Mouse (Mus musculus) testis, adult 2 months (tissue): ENCODE measurements around the gene Krt82. TPM values are rescaled to one million over a fixed set of nuclear protein-coding genes. Genes with fewer than 3 reads are reported as not detected.

Source experiments
- H3K27ac ChIP-seq: fragments of 200-500 bp; 2 replicates; pipeline ENCODE4 v1.5.1; 2012; ENCODE audit warnings: low read depth, low read length; ENCODE audit not compliant: control insufficient read depth, insufficient read depth
- H3K27me3 ChIP-seq: fragments of 200-500 bp; 2 replicates; pipeline ENCODE4 v1.6.1; 2012; ENCODE audit warnings: mild to moderate bottlenecking, low read length, moderate library complexity; ENCODE audit not compliant: control insufficient read depth, insufficient read depth
- H3K36me3 ChIP-seq: fragments of 200-500 bp; 2 replicates; pipeline ENCODE4 v1.6.1; 2012; ENCODE audit warnings: mild to moderate bottlenecking, low read length; ENCODE audit not compliant: control insufficient read depth, insufficient read depth
- H3K4me1 ChIP-seq: fragments of 200-500 bp; 2 replicates; pipeline ENCODE4 v1.6.1; 2012; ENCODE audit warnings: low read length; ENCODE audit not compliant: control insufficient read depth, insufficient read depth
- H3K4me3 ChIP-seq: fragments of 200-500 bp; 2 replicates; pipeline ENCODE4 v1.5.1; 2012; ENCODE audit warnings: low read depth, mild to moderate bottlenecking, low read length, moderate library complexity, mixed read lengths; ENCODE audit not compliant: control insufficient read depth
- CTCF ChIP-seq: fragments of 200-500 bp; IDR thresholded peaks from 2 replicates; pipeline ENCODE4 v1.5.1; 2012; ENCODE audit warnings: low read depth, mild to moderate bottlenecking, inconsistent platforms, low read length, moderate library complexity; ENCODE audit not compliant: control insufficient read depth, insufficient read depth, insufficient replicate concordance
- POLR2A ChIP-seq: fragments of 200-500 bp; IDR thresholded peaks from 2 replicates; pipeline ENCODE4 v1.6.1; 2012; ENCODE audit warnings: low read depth, mild to moderate bottlenecking, inconsistent platforms, low read length, moderate library complexity; ENCODE audit not compliant: control insufficient read depth
- polyA plus RNA-seq: library from polyadenylated mRNA; depleted of rRNA; stranded (reverse); fragments of >200 nt; gene quantifications from 2 replicates; pipeline ENCODE4 v1.2.3, GENCODE M21; 2012; rRNA removed

Gene Krt82
- polyA plus RNA-seq: not detected in 2 replicates

- Histone ChIP-seq H3K36me3 (no peaks in the 10 kb centered on the region), H3K27me3 (no peaks in the 10 kb centered on the region), H3K4me1 (no peaks in the 10 kb centered on the region), H3K27ac (no peak within 1 kb of the TSS), H3K4me3 (no peak within 1 kb of the TSS)
- TF ChIP-seq CTCF (no peak), POLR2A (no peak)
Observed at GRCm38 (mm10) chr15:101550567-101550966, at the start of gene Krt82. TSS of gene Krt82 (minus strand) at chr15:101550667.

GRCm38 (mm10) chr15:101599123-101599522, 48.7 kb upstream of the Krt82 start:
- Histone ChIP-seq H3K27ac (no peak overlapping the region), H3K27me3 (no peaks in the 10 kb centered on the region), H3K4me1 (no peaks in the 10 kb centered on the region), H3K4me3 (no peak overlapping the region), H3K36me3 (no peaks in the 10 kb centered on the region)
- TF ChIP-seq POLR2A (no peak), CTCF (no peak)

GRCm38 (mm10) chr15:101588216-101588615, 37.7 kb upstream of the Krt82 start:
- Histone ChIP-seq H3K27me3 (no peaks in the 10 kb centered on the region), H3K27ac (no peak overlapping the region)

GRCm38 (mm10) chr15:101584456-101584855, 34.0 kb upstream of the Krt82 start:
- H3K27me3 ChIP-seq: no peaks in the 10 kb centered on the region
- H3K27ac ChIP-seq: no peak overlapping the region
- no peaks in the 10 kb centered on the region; the same call in 1 of the 2 replicates for H3K4me1 ChIP-seq
- H3K4me3 ChIP-seq: no peak overlapping the region
- TF ChIP-seq POLR2A (no peak), CTCF (no peak)
- H3K36me3 ChIP-seq: no peaks in the 10 kb centered on the region

More at GRCm38 (mm10) chr15:101588216-101588615, 37.7 kb upstream of the Krt82 start:
- no peaks in the 10 kb centered on the region; the same call in 1 of the 2 replicates for H3K4me1 ChIP-seq
- H3K4me3 ChIP-seq: peak overlapping the region; percentile 25
- TF ChIP-seq POLR2A (no peak), CTCF (peak; percentile 55; the same call in 1 of the 2 replicates)
- no peaks in the 10 kb centered on the region for H3K36me3 ChIP-seq

- Histone ChIP-seq H3K36me3 (no peaks in the 10 kb centered on the region), H3K4me3 (no peak overlapping the region), H3K27me3 (no peaks in the 10 kb centered on the region), H3K4me1 (no peaks in the 10 kb centered on the region; the same call in 1 of the 2 replicates), H3K27ac (no peak overlapping the region)
- TF ChIP-seq POLR2A (no peak), CTCF (no peak)
Observed at GRCm38 (mm10) chr15:101583211-101583965, 32.9 kb upstream of the Krt82 start.

GRCm38 (mm10) chr15:101581701-101582100, 31.2 kb upstream of the Krt82 start:
- Histone ChIP-seq H3K27ac (no peak overlapping the region), H3K27me3 (no peaks in the 10 kb centered on the region), H3K4me3 (no peak overlapping the region), H3K36me3 (no peaks in the 10 kb centered on the region), H3K4me1 (no peaks in the 10 kb centered on the region)
- TF ChIP-seq POLR2A (no peak), CTCF (no peak)

- Histone ChIP-seq H3K27me3 (no peaks in the 10 kb centered on the region), H3K4me3 (no peak overlapping the region), H3K4me1 (peaks cover 2% of the 10 kb centered on the region), H3K27ac (no peak overlapping the region), H3K36me3 (no peaks in the 10 kb centered on the region)
- TF ChIP-seq CTCF (no peak), POLR2A (no peak)
Observed at GRCm38 (mm10) chr15:101575506-101575905, 25.0 kb upstream of the Krt82 start.
